Mouse (Mus musculus) cerebellum, adult 2 months (tissue): ENCODE measurements around the gene Kng1. TPM values are rescaled to one million over a fixed set of nuclear protein-coding genes. Genes with fewer than 3 reads are reported as not detected.

Experiments
- DNase-seq, 2 experiments: peaks; one replicate each; pipeline ENCODE4 v3.0.0; 2021
- H3K27ac ChIP-seq: fragments of 200-500 bp; 2 replicates; pipeline ENCODE4 v1.5.1; 2012; ENCODE audit warnings: low read length, control low read depth, inconsistent platforms; ENCODE audit not compliant: insufficient read depth
- H3K27me3 ChIP-seq: fragments of 200-500 bp; 2 replicates; pipeline ENCODE4 v1.6.1; 2012; ENCODE audit warnings: inconsistent platforms, mild to moderate bottlenecking, low read length, moderate library complexity; ENCODE audit not compliant: control insufficient read depth, insufficient read depth
- H3K4me1 ChIP-seq: fragments of 200-500 bp; 2 replicates; pipeline ENCODE4 v1.6.1; 2011; ENCODE audit warnings: low read length; ENCODE audit not compliant: control insufficient read depth, insufficient read depth
- H3K4me3 ChIP-seq: fragments of 200-500 bp; replicated peaks from 2 replicates; pipeline ENCODE3; 2011; ENCODE audit warnings: mild to moderate bottlenecking, low read depth, low read length, control low read depth; ENCODE audit not compliant: insufficient read depth
- CTCF ChIP-seq: fragments of 200-500 bp; IDR thresholded peaks from 2 replicates; pipeline ENCODE4 v1.5.1; 2011; ENCODE audit warnings: low read depth, mild to moderate bottlenecking, control low read depth, low read length, moderate library complexity, borderline replicate concordance; ENCODE audit not compliant: insufficient read depth
- POLR2A ChIP-seq: fragments of 200-500 bp; IDR thresholded peaks from 2 replicates; pipeline ENCODE4 v1.6.1; 2011; ENCODE audit warnings: low read length, control low read depth, borderline replicate concordance; ENCODE audit not compliant: insufficient read depth
- WGBS: fragments of 180-500 bp; shearing (Covaris S2); methylation state at CpG from one replicate; pipeline ENCODE4 v1.1.7; 2018; 5-methylcytosine and 5-hydroxymethylcytosine counted together
- polyA plus RNA-seq: library from polyadenylated mRNA; depleted of rRNA; stranded (reverse); fragments of >200 nt; gene quantifications from 2 replicates; pipeline ENCODE4 v1.2.3, GENCODE M21; 2012

The Kng1 gene
- polyA plus RNA-seq, 1 experiment = not detected

DNA sequence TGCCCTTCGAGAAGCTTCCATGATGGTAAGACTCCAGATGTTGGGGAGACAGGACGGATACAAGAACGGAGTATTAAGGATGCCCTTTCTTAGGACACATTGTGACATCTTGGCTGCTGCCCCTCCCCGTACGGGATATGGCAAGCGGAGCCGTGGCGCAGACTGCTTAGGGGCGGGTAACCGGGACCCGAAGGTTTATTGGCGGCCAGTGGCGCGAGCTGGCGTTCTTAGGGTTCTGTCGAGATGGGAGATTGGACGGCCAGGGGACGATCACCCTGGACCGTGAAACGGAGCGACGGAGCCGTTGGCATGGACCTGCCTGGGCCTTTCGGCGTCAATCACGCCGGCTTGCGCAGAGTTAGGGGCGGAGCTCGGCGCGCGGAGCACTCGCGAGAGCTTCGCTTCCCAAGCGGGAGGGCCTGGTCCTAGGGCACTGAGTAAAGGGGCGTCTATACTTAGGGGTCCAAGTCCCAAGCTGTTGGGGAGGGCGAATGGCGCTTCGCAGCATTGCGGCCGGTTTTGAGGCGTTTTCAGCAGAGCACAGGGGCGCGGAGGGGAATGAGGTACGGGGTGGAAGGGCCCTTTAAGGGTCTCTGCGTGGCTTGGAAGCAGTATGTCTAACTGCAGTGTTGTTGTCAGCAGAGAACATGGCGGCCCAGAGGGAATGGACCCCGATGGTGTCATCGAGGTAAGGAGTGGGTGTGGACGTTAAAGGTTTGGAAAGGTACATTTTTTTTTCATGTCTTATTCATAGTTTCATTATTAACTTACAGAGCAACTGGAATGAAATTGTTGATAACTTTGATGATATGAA lies 50.5 kb downstream of the Kng1 start:
- WGBS = under 1% methylated on average over 52 of the region's 52 CpGs
- peak; percentile 74 for TF ChIP-seq POLR2A
- no peak for TF ChIP-seq CTCF
- Histone ChIP-seq H3K4me3 (peak overlapping the region; percentile 93), H3K27ac (peak overlapping the region; percentile 98), H3K27me3 (no peaks in the 10 kb centered on the region), H3K4me1 (no peaks in the 10 kb centered on the region; the same call in 1 of the 2 replicates)
- DNase-seq = peak; percentile 84 to 86

DNA sequence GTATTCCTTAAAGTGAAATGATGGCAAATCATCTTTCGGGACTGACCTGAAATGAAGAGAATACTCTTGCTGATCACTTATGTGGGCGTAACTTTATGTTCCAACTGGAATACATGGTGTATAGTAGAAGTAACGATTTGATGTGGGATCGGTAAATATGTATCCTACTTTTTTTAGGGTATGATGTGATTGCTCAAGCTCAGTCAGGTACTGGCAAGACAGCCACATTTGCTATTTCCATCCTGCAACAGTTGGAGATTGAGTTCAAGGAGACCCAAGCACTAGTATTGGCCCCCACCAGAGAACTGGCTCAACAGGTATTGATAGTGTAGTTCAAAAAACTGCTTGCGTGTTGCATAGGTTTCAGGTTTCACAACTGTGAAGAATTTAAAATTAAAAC lies 51.3 kb downstream of the Kng1 start:
- Histone ChIP-seq H3K27me3 (no peaks in the 10 kb centered on the region), H3K4me3 (peak overlapping the region; percentile 93), H3K27ac (no peak overlapping the region), H3K4me1 (no peaks in the 10 kb centered on the region; the same call in 1 of the 2 replicates)
- DNase-seq = no peak
- WGBS = 2% methylated on average over 5 of the region's 5 CpGs
- TF ChIP-seq POLR2A = no peak
- no peak for TF ChIP-seq CTCF

DNA sequence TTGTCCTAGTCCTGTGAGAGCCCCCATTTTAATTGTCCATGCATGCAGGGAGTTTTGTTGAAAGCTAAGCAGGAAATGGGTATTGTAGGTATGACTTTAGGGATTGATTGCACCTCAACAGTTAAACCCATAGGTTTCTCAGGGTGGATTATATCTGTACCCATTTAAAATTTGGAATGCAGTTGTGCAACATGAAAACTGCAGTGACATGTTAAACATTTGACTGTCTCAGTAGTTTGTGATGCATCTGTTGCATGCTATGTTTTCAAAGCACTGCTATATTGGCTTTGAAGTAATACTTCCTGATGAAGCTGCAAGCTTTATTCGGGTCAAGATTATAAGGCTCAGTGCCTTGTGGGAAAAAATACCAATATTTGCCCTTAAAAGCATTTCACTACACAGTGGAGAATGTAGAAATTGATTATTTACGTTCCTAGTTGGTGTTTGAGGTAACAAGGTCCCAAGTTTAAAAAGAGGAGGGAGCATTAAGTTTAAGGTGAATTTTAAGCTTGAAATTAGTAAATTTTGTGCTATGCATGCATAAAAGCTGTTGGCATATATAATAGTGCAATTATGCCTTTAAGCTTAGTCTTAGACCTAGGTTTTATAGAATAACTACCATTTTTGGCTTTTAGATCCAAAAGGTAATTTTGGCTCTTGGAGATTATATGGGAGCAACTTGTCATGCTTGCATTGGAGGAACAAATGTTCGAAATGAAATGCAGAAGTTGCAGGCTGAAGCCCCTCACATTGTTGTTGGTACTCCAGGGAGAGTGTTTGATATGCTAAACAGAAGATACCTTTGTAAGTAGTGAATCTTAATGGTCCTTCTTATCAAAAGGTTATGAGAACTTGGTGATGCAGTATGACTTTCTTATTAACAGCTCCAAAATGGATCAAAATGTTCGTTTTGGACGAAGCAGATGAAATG lies 52.0 kb downstream of the Kng1 start:
- WGBS = 35% methylated on average over 5 of the region's 5 CpGs
- no peaks in the 10 kb centered on the region; the same call in 1 of the 2 replicates for H3K4me1 ChIP-seq
- peak overlapping the region; percentile 93 for H3K4me3 ChIP-seq
- no peak for DNase-seq
- TF ChIP-seq POLR2A (no peak), CTCF (no peak)
- H3K27ac ChIP-seq = no peak overlapping the region
- H3K27me3 ChIP-seq = no peaks in the 10 kb centered on the region

GRCm38 (mm10) chr16:23112348-23112747 lies 54.7 kb downstream of the Kng1 start:
- Histone ChIP-seq H3K27ac (no peak overlapping the region), H3K4me3 (no peak overlapping the region), H3K27me3 (no peaks in the 10 kb centered on the region), H3K4me1 (no peaks in the 10 kb centered on the region; the same call in 1 of the 2 replicates)
- 74% methylated on average over 12 of the region's 12 CpGs for WGBS
- DNase-seq = no peak
- TF ChIP-seq CTCF = no peak
- no peak for TF ChIP-seq POLR2A

- no peak for TF ChIP-seq POLR2A
- no peak for TF ChIP-seq CTCF
- no peaks in the 10 kb centered on the region; the same call in 1 of the 2 replicates for H3K4me1 ChIP-seq
- H3K27ac ChIP-seq = no peak overlapping the region
- H3K27me3 ChIP-seq = no peaks in the 10 kb centered on the region
- DNase-seq = no peak
- H3K4me3 ChIP-seq = no peak overlapping the region
- 40% methylated on average over 9 of the region's 9 CpGs for WGBS
These were observed 55.3 kb downstream of the Kng1 start for GRCm38 (mm10) chr16:23112861-23113435.

GRCm38 (mm10) chr16:23113903-23114302 lies 56.2 kb downstream of the Kng1 start:
- TF ChIP-seq POLR2A (no peak), CTCF (no peak)
- H3K4me1 ChIP-seq = no peaks in the 10 kb centered on the region; the same call in 1 of the 2 replicates
- H3K4me3 ChIP-seq = no peak overlapping the region
- no peak overlapping the region for H3K27ac ChIP-seq
- H3K27me3 ChIP-seq = no peaks in the 10 kb centered on the region
- no peak for DNase-seq

- H3K4me1 ChIP-seq = no peaks in the 10 kb centered on the region; the same call in 1 of the 2 replicates
- no peak overlapping the region for H3K27ac ChIP-seq
- 56% methylated on average over 5 of the region's 5 CpGs for WGBS
- no peak overlapping the region for H3K4me3 ChIP-seq
- no peak for DNase-seq
- no peaks in the 10 kb centered on the region for H3K27me3 ChIP-seq
- TF ChIP-seq POLR2A = no peak
- no peak for TF ChIP-seq CTCF
These were observed 56.9 kb downstream of the Kng1 start for GRCm38 (mm10) chr16:23114339-23115171.
